Mouse (Mus musculus) right cerebral cortex, postnatal 36 days (tissue): Measurements from ENCODE around the gene Olfr998.
"Not testable (repeated sequence)": the region's sequence is repeated elsewhere in the genome, so short reads cannot be mapped to it uniquely, and the experiment has no call there.

Source experiments
- DNase-seq, 2 experiments: peaks; one replicate each; pipeline ENCODE4 v3.0.0; 2022; ENCODE audit warnings: low spot score in 2 of 2, mixed read lengths in 1 of 2

The Olfr998 gene

GRCm38 (mm10) chr2:85588648-85589047 is at the start of gene Olfr998:
Gene Olfr998, plus strand, starts transcription at chr2:85588948.
- DNase-seq = not testable (repeated sequence)

- DNase-seq = no peak
Observed at GRCm38 (mm10) chr2:85554806-85555205, 33.9 kb upstream of the Olfr998 start.

GRCm38 (mm10) chr2:85560226-85560625 is 28.5 kb upstream of the Olfr998 start:
- no peak for DNase-seq

GRCm38 (mm10) chr2:85561187-85561586 is 27.6 kb upstream of the Olfr998 start:
- DNase-seq = peak; percentile 6 to 15

GRCm38 (mm10) chr2:85578915-85579314 is 9.8 kb upstream of the Olfr998 start, which contains the start of gene Olfr996:
Gene Olfr996, plus strand, starts transcription at chr2:85579215.
- no peak for DNase-seq

GRCm38 (mm10) chr2:85611803-85612202 is 23.1 kb downstream of the Olfr998 start, which contains the start of gene Olfr1000:
Gene Olfr1000, minus strand, starts transcription at chr2:85611903.
- no peak for DNase-seq
